Mouse (Mus musculus) adrenal gland, adult 8-10 months (tissue): Measurements from ENCODE around the gene Nck1. TPM values are rescaled to one million over a fixed set of nuclear protein-coding genes. Genes with fewer than 3 reads are reported as not detected.
A peak's percentile ranks its signal among the peaks of the same experiment; 100 is the strongest.

Source experiments
- DNase-seq: peaks from one replicate; pipeline ENCODE4 v3.0.0; 2022
- total RNA-seq, 4 experiments: library from RNA; stranded (reverse); gene quantifications; 2 replicates each; pipeline ENCODE4 v1.2.4; 2022

The Nck1 gene
- total RNA-seq, 4 experiments from 2014 or later, result 46.4 to 53.8 (median 49.6) TPM

DNA sequence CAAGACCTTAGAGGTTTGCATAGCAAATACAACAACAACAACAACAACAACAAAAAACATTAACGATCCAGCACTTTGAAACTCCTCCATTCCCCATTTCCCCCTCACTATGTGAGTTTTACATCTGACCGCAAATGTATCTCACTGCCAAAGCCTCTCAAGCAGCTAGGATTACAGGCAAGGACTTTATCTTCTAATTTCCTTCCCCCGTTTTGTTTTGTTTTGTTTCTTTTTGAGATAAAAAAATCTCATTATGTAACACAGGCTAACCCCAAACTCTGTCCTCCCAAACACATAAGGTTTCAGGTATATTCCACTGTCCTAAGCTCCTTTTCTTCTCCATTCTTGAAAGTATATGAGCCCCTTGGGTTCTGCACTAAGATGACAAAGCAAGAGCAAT, 11.2 kb downstream of the Nck1 start:
- no peak for DNase-seq

DNA sequence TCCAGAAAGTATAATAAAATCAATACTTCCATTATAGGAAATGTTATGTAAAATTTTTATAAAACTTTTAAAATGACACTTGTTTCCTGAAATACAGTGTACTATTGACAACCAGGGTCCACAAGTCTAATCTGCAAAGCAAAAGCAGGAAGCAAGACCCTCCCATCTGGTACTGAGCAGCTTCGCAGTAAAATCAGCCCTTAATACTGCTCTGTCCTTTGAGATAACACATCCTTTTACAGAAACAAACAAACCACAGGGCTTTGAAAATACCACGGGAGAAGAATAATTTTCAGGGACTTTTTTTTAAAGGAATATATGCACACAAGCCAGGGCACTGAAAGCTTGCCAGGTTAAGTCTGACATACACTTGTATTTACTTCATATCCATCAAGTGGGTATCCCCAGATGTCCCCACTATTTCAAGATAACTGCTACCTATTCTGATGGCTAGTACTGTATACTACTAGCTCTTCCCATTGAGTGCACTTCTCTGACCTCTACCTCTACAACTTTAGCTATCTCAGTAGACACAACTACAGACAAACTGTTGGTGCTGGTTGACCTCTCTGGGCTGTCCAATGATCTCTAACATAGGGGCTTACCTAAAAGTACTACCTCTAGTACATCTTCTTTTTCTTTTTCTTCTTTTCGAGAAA, 13.0 kb downstream of the Nck1 start:
- DNase-seq, result no peak

DNA sequence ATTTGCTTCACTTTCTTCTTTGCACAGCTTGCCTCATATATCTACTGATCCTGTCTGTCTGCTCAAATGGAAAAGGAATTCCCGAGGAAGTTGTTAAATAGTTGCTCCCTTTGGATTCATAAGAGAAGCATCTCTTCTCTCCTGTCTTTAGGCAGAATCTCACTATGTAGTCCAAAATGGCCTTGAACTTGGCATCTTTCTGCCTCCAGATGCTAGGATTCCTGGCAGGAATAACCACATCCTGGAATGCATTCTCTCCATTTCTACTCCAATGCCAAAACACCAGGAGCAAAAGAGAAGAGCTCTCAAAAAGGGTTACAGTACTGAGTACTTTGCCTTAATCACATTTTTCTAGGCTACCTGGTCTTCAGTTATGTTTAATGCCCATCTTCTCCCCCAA, 14.6 kb downstream of the Nck1 start:
- no peak for DNase-seq

DNA sequence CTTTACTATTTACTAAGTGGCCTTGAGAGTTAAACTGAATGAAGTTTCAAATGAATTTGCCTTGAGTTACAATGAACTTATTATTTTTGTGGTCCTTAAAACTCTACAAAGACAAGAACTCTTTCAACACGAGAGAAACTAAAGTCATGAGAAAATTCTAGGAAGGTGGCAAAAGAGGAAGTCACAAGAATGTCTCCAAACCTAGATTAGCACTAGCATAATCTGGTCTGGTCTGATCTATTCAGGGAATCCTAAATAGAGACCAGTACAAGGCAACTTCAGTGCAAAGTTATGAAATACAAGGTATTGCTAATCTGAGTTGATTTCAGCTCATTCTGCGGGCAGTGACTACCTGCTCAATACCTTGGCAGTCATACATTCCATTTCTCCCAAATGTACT, 20.7 kb downstream of the Nck1 start:
- DNase-seq, result no peak

DNA sequence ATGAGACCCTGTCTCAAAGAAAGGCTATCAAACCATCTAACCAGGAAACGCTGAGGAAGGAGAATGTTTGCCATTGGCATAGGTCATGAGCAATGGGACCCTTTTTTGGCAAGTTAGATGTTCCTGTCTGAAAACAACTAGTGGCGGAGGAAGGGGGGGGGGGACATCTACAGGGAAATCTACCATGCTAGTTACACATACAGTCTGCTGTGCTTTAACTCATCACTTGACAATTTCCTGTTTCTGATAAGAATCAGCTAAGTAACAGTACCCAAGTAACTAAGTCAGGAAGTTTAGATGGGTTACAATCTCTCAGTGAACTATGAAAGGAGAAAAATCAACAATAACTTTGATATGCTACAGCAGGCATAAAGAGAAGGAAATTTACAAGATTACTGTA, 23.9 kb downstream of the Nck1 start:
- DNase-seq, result no peak

DNA sequence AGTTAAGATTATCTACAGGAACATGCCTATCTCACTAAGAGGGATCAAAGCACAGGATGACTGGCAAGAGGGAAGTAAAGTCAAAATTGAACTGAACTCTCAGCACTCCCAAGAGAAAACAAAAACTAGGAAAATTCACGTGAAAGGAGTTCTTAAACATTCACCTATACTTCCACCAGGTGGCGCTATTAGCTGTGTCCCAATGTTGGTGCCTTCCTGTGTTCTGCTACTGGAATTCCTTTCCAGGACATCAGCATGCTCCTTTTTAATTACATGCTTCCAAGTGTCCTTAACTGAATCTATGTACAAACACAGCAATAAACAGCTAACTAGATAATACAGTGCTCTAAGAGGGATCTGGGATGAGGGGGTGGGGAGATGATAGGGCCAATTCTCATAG, 25.3 kb downstream of the Nck1 start:
- DNase-seq, result peak; percentile 20

DNA sequence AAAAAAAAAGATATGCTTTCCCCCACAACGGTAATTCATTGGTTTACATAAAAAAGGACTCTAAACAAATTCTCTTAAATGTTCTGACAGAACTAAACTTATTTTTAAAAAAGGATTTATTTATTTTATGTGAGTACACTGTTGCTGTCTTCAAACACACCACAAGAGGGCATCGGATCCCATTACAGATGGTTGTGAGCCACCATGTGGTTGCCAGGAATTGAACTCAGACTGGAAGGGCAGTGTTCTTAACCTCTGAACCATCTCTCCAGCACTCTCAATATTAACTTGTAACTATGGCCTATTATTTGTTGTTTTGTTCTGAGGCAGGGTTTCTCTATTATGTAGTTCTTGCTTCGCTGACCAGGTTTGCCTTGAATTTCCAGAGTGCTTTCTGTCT, 25.9 kb downstream of the Nck1 start:
- DNase-seq, result no peak

DNA sequence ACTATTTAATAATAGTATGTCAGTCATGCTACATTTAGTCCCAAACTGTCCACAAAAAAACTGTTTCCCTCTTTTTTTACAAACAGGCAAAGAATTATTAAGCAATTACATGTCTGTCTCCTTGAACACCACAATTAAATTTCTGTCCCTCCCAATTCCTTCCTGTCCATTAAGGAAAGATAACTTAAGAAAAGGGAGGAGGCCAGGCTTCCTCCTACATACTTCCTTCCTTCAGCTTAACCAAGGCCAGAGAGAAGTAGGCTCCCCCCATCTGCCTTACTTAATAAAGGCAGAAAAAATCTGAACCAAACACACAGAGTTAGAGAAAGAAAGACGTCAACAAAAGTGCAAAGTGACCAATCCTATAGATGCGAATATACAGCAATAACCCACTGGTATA, 38.4 kb downstream of the Nck1 start:
- DNase-seq, result no peak

DNA sequence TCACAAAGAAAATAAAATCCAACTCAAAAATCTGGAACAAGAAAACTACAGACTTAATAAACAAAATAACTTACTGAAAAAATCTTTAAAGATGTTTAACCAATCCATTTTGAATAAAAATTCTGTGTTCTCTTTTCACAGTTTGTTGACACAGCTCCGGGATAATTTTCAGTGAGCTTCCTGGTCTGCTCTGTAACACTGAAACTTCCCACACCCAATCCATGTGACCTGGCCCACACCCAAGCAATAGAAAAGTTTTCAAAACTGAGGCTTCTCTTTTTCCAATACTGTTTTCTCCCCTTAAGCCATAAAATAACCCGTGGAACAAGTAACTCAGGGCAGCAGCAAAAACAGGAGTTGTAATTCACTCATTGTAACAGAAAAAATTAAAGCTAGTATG, 39.3 kb downstream of the Nck1 start:
- DNase-seq, result no peak

DNA sequence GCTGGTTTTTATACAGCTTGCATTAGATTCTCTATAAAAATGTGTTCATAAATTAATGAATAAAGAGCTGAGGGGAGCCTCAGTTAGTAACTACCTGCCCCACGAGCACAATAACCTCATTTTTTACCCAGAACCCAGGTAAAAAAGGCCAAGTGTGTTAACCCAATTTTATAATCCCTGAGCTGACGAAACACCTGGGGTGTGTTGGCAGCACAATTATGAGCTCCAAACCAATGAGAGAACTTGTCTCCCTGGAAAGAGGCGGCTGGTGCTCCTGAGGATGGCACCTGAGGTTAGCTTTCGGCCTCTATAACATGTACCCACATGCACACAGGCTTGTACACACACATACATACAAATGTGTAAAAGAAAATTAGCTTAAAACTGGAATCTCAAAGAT, 40.4 kb downstream of the Nck1 start:
- DNase-seq, result no peak

DNA sequence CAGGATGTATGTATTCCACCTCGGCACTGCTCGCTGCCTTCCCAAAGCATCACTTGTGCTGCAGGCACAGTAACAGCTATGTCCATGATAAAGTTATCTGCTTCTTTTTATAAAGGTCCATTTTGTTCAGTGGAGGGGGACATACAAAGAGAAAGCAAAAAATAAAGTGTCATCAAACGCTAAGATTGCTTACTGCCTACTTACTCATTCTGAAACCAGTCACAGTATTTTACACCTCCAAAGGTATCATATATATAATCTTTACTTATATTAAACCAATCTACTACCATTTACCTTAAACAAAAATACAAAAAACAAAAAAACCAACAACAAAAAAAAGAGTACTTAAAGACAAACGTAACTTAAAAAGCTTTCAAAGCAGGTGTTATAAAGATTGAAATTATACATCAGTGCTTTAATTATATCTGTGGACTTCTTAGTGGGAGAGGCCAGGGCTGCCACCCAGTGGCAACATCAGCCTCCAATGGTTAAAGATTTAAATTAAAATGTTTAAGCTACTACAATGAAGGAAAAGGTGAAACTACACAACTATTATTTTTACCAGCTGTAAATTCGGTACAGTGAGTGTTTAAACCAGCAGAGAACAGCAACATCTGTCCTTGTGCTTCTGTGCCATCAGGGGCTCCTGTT, 52.2 kb downstream of the Nck1 start:
- DNase-seq, result no peak

DNA sequence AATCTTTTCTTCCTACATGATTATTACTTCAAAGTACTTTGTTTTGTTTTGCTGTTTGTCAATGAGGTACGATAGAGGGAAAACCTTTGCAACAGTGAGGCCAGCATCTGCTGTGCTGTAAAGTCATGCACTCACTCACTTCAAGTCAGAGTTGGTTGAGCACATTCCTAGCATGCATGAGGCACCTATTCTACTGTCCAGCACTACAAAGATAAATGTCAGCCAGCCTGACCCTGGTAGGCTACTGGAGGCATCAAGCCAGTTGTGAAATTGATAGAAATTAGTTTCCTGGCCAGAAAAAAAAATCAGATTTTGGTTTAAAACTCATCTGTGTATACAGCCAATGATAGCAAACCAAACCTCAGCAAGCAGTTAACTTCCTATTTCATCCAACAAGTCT, 54.5 kb downstream of the Nck1 start:
- no peak for DNase-seq

DNA sequence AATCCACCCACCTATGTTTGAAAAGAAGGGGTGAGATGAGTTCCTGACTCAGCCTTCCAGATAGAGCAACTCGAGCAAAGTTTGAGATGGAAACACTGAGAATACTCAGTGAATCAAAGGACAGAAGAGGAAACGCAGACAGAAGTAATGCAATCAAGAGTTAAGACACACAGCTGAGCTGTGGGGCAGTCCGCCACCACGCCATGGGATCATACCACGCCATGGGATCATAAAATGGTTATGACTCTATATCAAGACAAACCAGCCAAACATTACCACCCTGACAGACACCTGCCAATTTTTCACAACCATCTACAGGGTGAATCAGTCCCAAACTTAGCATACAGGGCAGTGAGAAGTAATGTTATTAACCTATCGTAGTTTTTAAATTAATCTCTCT, 57.0 kb downstream of the Nck1 start:
- DNase-seq, result no peak

DNA sequence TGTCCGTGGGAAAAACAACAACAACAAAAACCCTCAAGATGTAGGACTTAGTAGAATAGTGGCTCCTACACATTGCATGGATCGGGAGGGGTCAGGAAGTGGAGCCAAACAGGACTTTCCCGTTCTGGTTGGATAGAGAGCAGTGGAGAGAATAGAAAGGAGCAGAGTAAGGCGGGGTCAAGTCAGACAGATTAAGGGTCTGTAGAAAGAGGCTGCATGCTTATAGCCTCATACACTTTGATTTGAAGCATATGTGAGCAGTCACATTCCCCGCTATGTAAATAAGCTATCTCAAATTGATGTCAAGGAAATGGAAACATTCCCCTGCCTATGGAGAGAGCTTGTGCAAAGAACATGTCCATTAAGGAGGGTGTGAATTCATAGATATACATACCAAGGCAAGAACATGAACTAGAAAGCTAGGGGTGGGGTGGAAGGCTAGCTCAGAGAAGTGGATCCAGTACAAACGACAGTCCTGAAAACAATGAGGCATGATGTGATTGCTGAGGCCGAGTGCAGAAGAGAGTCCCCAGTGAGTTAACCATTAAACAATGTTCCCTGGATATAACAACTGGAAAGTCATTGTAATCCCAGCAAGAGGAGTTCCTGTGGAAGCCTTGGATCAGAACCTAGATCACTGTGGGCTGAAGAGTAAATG, 57.7 kb downstream of the Nck1 start:
- no peak for DNase-seq

DNA sequence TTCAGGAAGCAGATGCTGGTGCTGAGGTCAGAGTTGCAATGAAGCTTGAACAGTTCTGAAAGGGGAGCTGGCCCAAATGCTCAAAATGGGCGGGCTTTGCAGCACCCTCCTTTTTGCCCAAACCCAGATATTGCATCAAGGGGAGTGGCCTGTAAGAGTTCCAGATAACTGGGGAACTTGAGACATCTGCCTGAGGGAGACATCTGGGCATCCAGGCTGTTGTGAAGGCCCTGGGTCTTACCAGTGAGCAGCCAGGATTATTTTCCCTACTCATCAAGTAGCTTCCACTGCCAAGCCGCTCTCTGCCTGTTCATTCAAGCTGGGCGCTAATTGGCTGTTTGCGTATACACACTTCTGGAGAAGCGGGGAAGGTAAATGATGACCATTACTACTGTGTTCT, 59.5 kb downstream of the Nck1 start, which contains the start of gene Il20rb:
TSS of gene Il20rb (minus strand) at position 358 of the 400 bp plus-strand sequence.
- DNase-seq, result no peak

DNA sequence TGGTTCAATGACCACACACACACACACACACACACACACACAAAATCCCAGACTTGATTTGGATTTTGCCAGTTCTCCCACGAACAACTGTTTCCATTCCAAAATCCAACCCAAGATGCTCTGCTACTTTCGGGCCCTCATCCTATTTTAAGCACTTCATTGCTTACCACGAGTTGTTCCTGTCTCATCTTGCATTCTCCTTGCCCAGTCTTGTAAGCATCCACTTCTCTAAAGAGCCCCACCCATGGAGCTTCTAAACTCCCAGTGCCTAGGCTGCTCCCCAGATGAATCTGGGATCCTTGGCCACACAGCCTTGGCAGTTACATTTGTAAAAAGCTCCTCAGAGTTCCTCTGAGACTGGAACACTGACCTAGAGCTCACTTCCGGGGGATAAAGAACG, 62.6 kb downstream of the Nck1 start:
- DNase-seq, result no peak

DNA sequence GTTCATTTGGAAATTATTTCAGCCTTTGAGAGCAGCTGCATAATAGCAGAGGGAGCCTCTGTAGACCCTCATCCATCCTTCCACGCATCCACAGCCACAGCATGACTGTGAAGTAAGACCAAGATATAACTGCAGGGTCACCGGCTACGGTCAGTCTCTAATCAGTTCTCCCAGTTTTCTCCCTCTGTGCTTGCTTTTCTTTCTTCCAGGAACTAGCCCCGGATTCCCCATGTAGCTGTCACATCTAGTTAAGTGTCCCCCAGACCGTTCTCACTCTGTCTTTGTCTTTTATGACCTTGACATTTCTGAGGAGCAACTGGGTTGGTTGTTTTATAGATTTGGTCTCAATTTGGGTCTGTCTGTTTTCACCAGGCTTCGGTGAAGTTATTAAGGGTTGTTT, 64.3 kb downstream of the Nck1 start:
- no peak for DNase-seq

DNA sequence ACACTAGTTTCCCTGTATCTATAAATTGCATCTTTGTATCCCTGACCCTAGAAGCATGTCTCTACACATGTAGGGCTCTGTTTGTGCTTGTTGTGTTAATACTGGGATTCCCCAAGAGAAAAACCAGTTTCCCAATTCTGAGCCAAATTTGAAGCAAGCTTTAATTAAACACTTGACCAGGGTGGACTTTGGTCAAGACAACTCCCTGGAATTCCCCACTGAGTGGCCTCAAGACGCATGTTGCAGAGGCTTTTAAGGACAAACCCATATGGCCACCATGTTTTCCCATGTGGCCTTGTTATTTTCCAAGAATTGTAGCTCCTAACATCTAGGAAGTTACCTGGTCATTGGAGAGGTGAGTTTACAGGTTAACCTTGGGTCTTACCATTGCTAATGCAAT, 71.9 kb downstream of the Nck1 start:
- no peak for DNase-seq

DNA sequence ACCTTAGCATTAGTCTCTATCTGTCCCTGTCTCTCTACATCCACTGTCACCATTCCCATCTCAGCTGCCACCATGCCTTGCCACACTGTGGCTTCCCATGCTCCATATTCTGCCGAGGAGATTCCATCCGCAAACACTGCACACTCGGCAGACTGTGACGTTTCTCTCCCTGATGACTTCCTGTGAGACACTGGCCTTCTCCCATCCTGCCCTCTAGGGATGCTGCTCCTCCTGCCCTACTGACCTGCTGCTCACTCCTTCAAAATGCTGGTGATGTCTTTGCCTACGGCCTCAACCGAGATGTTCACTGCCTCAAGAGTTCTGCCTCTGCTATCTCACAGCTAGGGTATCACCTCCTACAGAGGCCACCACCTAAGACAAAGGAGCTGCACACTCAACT, 72.6 kb downstream of the Nck1 start:
- DNase-seq, result no peak

DNA sequence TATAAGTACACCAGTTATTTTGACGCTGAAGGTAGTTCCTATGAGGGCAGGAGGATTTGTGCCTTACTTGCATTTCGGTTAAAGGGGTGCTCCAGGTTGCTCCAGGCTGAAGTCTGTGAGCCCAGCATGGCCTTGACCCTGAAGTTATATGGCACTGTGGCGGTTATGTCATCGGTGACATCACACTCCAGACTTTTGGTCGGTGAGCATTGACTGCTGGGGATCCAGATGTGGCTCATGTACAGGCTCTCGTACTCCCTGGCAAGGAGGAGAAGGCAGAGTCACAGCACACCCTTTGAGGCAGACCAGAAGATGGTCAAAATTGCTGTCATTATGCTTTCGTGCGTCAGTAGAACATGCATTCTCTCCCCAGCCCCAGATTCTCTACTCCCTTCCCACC, 73.0 kb downstream of the Nck1 start:
- no peak for DNase-seq

DNA sequence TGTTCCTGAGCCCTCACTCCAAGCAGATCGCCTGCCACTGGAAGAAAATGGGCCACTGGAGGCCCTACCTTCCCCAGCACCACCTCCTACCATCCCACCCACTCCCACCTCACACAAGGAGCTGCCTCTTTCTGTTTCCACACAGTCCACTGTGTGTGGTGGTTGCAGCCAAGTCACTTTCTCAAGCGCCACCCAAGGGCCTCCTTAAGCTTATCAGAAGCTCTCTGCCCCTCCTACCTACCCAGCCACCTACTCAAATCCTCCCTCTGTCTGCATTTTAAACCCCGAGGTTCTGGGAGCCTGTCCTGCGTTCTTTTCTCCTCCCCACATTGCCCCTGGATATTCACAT, 74.4 kb downstream of the Nck1 start:
- DNase-seq, result no peak

DNA sequence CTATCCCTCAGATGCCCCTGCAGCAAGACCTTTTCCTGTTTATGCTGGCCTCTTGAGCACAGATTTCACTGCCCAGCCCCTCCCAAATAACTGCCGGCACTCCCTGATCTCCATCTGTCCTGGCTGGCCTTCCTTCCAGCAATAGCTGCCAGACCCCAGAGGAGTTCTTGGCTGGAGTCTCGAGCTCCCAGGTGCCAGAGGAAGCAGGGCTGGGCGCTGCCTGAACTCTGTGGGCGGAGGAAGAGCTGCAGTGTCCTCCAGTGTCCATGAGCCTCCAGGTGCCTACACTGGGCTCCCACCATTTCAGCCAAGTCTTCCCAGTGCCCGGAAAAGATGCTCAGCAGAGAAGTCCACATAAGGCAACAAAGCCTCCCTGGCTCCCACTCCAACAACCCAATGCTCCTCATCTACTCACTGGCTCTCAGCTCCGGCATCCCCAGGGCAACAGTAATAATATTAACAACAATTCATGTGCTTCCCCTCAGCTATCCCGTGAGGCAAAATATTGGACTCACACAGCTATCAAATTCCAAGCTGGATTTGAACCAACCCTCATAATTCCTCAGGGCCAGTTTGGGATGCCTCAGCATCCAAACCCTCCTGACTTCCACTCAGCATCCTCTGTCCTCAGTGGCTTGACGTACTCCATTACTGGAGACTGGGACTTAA, 74.9 kb downstream of the Nck1 start:
- DNase-seq, result peak; percentile 28

DNA sequence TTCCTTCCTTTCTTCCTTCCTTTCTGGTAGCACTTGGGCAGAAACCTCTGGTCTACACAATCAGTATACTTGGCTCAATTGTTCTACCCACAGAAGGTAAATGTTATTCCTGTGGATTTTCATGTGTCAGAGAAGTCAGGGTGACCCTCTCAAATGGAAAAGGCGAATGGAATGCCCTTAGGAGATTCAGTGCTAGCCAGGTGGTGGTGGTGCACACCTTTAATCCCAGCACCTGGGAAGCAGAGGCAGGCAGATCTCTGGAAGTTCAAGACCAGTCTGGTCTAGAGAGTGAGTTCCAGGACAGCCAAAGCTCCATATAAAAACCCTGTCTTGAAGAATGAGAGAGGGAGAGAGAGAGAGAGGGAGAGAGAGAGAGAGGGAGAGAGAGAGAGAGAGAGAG, 75.7 kb downstream of the Nck1 start:
- no peak for DNase-seq

DNA sequence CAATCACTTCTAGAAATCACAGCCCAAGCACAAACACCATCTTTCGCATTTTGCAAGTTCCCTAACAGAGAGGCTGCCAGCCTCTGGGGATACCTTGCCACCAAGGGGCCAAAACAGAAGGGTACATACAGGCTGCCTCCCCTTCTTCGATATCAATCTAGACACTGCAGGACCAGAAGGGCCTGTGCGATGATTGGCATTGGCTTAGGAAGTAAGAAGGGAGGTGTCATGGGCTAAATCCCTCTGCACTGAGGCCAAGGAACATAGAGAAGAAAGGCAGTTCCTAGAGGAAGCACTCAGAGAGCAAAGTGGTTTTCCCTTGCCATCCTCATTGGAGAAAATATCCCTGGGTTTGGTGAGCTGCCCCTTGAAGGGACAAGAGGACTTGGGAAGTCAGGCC, 76.3 kb downstream of the Nck1 start:
- DNase-seq, result no peak
